Mouse (Mus musculus) lung, postnatal 0 days (tissue): ENCODE measurements around the gene Taf1.

Experiments
- CTCF ChIP-seq: IDR thresholded peaks from 2 replicates; pipeline ENCODE4 v1.5.1; 2016; ENCODE audit warnings: antibody characterized with exemption, mild to moderate bottlenecking
- EP300 ChIP-seq: IDR thresholded peaks from 2 replicates; pipeline ENCODE4 v1.6.1; 2016; ENCODE audit warnings: antibody characterized with exemption, mild to moderate bottlenecking, control low read depth

GRCm38 (mm10) chrX:101585455-101585854, 52.9 kb downstream of the Taf1 start:
- no peak for TF ChIP-seq CTCF
- TF ChIP-seq EP300 = no peak
